Mouse (Mus musculus) neural tube, embryonic 15.5 days (tissue): ENCODE data around the gene Gm48552. TPM values are rescaled to one million over a fixed set of nuclear protein-coding genes. Genes with fewer than 3 reads are reported as not detected.
A peak's percentile ranks its signal among the peaks of the same experiment; 100 is the strongest.

ENCODE experiments used
- ATAC-seq: fragments of 200-750 bp; cut with Nextera tagmentation; 2 replicates; pipeline ENCODE4 v1.8.0; 2017; ENCODE audit warnings: mild to moderate bottlenecking, moderate TSS enrichment, moderate library complexity; ENCODE audit not compliant: low FRiP score
- H3K27ac ChIP-seq: fragments of 300-500 bp; sonication (generic); replicated peaks from 2 replicates; pipeline ENCODE4 v1.5.1; 2015; ENCODE audit warnings: mild to moderate bottlenecking, inconsistent platforms
- H3K27me3 ChIP-seq: fragments of 300-500 bp; sonication (generic); replicated peaks from 2 replicates; pipeline ENCODE4 v1.6.1; 2015; ENCODE audit warnings: inconsistent platforms
- H3K36me3 ChIP-seq: fragments of 300-500 bp; sonication (generic); 2 replicates; pipeline ENCODE4 v1.6.1; 2015; ENCODE audit warnings: inconsistent platforms
- H3K4me1 ChIP-seq: fragments of 300-500 bp; sonication (generic); 2 replicates; pipeline ENCODE4 v1.6.1; 2015; ENCODE audit warnings: inconsistent platforms
- H3K4me2 ChIP-seq: fragments of 300-500 bp; sonication (generic); 2 replicates; pipeline ENCODE4 v1.6.1; 2015; ENCODE audit warnings: inconsistent platforms, mild to moderate bottlenecking, moderate library complexity
- H3K4me3 ChIP-seq: fragments of 300-500 bp; sonication (generic); replicated peaks from 2 replicates; pipeline ENCODE4 v1.5.1; 2015; ENCODE audit warnings: mild to moderate bottlenecking, inconsistent platforms
- H3K9ac ChIP-seq: fragments of 300-500 bp; sonication (generic); replicated peaks from 2 replicates; pipeline ENCODE4 v1.6.1; 2015; ENCODE audit warnings: mild to moderate bottlenecking, inconsistent platforms
- H3K9me3 ChIP-seq: fragments of 300-500 bp; sonication (generic); replicated peaks from 2 replicates; pipeline ENCODE4 v1.6.1; 2016; ENCODE audit warnings: inconsistent platforms
- WGBS: fragments of 180-500 bp; shearing (Covaris S2); methylation state at CpG from one replicate; pipeline ENCODE4 v1.1.7; 2015; ENCODE audit warnings: mixed read lengths; 5-methylcytosine and 5-hydroxymethylcytosine counted together
- polyA plus RNA-seq: library from polyadenylated mRNA; unstranded; fragments of >200 nt; fragmentation: Nextera tagmentation; extraction: Ambion mirVana; gene quantifications from 2 replicates; pipeline ENCODE4 v1.2.1, GENCODE M21; 2015

The Gm48552 gene
- polyA plus RNA-seq, 1 experiment from 2014 or later: 3.4 TPM

DNA sequence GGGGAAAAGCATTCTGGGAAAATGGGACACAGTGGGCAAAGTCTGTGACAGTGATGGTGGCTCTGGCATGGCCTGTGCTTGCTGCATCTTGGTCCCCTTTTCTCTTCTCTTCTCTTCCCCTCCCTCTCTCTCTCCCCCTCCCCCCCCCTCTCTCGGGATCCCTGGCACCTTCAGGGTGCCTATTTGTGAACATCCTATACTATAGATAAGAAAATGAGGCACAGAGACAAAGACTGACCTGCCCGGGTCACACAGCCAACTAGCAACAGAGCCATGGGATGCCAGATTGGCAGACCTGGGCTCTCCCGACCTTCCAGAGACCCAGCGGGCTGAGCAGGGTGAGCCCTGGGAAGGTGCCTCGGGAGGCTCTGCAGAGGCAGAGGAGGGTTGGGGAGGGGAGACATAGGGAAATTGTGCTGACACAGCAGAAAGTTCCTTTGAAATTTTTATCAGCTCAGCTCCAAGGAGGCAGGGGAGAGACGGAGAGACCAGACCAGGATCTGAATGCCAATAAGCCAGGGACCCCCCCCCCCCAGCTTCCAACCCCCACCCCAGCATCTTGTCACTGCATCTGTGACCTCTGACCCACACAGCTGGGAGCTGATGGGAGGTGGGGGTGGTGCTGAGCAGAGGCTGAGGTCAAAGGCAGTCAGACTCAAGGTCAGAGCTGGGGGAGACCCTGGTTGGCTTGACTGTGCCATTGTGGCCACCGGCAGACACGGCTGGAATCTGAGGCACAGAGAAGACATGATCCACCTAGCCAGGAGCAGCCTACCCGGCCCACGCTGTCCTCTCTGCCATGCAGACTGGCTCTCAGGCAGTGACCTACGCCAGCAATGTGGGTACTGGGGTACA, 29.6 kb downstream of the Gm48552 start:
- Histone ChIP-seq H3K4me3 (no peak overlapping the region), H3K9me3 (no peaks in the 10 kb centered on the region), H3K4me1 (peaks cover 57% of the 10 kb centered on the region), H3K27ac (no peak overlapping the region), H3K36me3 (peaks cover 12% of the 10 kb centered on the region; the same call in 1 of the 2 replicates), H3K4me2 (no peak overlapping the region), H3K9ac (no peak overlapping the region), H3K27me3 (no peaks in the 10 kb centered on the region)
- 46% methylated on average over 11 of the region's 11 CpGs for WGBS
- no peak for ATAC-seq

DNA sequence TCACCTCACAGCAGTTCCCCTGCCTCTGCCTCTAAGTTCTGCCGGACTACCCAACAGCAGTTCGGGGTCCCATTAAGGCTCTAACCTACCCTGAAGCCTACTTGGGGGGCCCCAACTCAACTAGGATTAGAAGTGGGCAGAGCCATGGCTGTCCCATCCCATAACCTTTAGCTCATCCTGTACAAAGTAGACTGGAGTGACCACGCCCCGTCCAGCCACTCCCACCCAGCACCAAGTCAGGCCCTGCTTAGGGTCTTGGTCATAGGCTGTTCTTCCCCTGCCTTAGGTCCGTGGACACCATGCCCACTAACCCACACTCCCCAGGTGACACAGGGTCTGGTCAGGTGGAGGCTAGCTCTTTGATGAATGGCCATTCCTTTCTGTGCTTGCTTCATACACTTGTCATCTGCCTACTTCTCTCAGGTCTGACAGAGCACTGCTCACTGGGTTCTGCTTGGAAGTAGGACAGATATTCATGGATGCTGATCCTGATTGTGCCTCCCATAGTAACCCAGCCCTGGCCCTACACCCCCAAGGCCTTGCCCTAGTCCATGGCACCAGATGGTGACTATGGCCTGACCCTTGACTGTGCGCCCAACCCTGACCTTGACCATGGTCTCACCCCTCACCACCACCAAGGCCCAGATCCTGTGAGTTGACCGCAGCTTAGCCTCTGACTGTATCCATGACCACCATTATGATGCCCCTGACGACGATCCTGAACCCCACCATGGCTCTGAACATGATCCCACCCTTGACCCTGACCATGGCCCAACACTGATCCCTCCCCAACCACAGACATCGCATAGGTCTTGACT, 30.5 kb downstream of the Gm48552 start:
- ATAC-seq: no peak
- Histone ChIP-seq H3K9ac (no peak overlapping the region), H3K36me3 (peaks cover 12% of the 10 kb centered on the region; the same call in 1 of the 2 replicates), H3K4me2 (no peak overlapping the region), H3K4me1 (peaks cover 54% of the 10 kb centered on the region), H3K27ac (no peak overlapping the region), H3K4me3 (no peak overlapping the region), H3K9me3 (no peaks in the 10 kb centered on the region), H3K27me3 (no peaks in the 10 kb centered on the region)
- WGBS: 94% methylated on average over 10 of the region's 10 CpGs

DNA sequence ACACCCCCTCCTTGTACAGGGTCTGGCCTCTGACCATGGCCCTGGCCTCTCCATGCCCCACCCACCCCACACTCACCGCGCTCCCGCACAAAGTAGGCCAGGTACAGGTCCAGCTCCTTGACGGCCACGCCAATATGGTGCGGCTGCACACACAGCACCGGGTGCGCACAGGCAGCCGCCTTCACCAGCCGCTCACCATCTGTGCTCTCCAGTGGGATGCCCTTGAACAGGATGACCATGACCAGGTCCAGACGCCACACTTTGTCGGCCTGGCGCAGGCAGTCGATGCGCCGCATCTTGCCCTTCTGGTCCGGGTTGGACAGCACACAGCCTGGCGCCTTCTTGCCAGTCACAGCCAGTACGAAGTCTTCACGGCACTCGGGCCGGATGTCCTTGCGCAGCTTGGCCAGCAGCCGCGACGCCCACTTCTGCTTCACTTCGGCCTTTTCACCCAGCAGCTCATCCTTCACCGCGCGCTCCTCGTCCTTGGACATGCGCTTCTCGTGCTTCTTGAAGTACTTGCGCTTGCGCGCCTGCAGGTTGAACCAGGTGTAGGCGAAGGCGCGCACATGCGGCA, 31.5 kb downstream of the Gm48552 start:
- H3K4me1 ChIP-seq: peaks cover 56% of the 10 kb centered on the region
- H3K27ac ChIP-seq: no peak overlapping the region
- WGBS: 87% methylated on average over 40 of the region's 40 CpGs
- no peak overlapping the region for H3K4me3 ChIP-seq
- no peak overlapping the region for H3K4me2 ChIP-seq
- H3K27me3 ChIP-seq: no peaks in the 10 kb centered on the region
- no peak for ATAC-seq
- no peak overlapping the region for H3K9ac ChIP-seq
- peaks cover 12% of the 10 kb centered on the region; the same call in 1 of the 2 replicates for H3K36me3 ChIP-seq
- H3K9me3 ChIP-seq: no peaks in the 10 kb centered on the region

- no peak overlapping the region for H3K27ac ChIP-seq
- no peaks in the 10 kb centered on the region for H3K9me3 ChIP-seq
- H3K4me1 ChIP-seq: peaks cover 56% of the 10 kb centered on the region
- peaks cover 12% of the 10 kb centered on the region; the same call in 1 of the 2 replicates for H3K36me3 ChIP-seq
- no peak overlapping the region for H3K4me2 ChIP-seq
- no peaks in the 10 kb centered on the region; the same call in 1 of the 2 replicates for H3K27me3 ChIP-seq
- 80% methylated on average over 4 of the region's 4 CpGs for WGBS
- no peak for ATAC-seq
- H3K4me3 ChIP-seq: no peak overlapping the region
- no peak overlapping the region for H3K9ac ChIP-seq
Observed at GRCm38 (mm10) chr10:81421041-81421796, 32.4 kb downstream of the Gm48552 start.

DNA sequence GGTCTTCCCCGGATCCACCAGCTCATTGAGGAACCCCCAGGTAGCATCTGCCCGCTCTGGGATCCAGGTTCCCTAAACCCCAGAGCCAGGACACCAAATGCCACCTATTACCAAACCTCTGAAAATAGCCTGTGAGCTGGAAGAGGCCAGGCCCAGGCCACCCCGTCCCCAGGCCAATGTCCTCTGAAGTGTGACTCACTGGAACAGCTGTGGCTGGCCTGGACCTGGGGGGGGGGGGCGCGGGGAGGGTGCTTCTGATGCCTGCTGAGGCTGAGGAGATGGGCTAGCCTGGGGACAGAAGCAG, 32.9 kb downstream of the Gm48552 start:
- Histone ChIP-seq H3K27ac (no peak overlapping the region), H3K4me2 (no peak overlapping the region), H3K36me3 (peaks cover 12% of the 10 kb centered on the region; the same call in 1 of the 2 replicates), H3K27me3 (no peaks in the 10 kb centered on the region; the same call in 1 of the 2 replicates), H3K9ac (no peak overlapping the region), H3K4me1 (peaks cover 56% of the 10 kb centered on the region), H3K9me3 (no peaks in the 10 kb centered on the region), H3K4me3 (no peak overlapping the region)
- 83% methylated on average over 5 of the region's 5 CpGs for WGBS
- no peak for ATAC-seq

GRCm38 (mm10) chr10:81422191-81422590, 33.4 kb downstream of the Gm48552 start:
- Histone ChIP-seq H3K27me3 (peaks cover under 1% of the 10 kb centered on the region), H3K4me3 (no peak overlapping the region), H3K36me3 (peaks cover 12% of the 10 kb centered on the region; the same call in 1 of the 2 replicates), H3K27ac (no peak overlapping the region), H3K4me1 (peaks cover 56% of the 10 kb centered on the region), H3K4me2 (no peak overlapping the region), H3K9ac (no peak overlapping the region), H3K9me3 (no peaks in the 10 kb centered on the region)
- 86% methylated on average over 6 of the region's 6 CpGs for WGBS
- ATAC-seq: no peak

GRCm38 (mm10) chr10:81422661-81423217, 33.9 kb downstream of the Gm48552 start:
- no peak for ATAC-seq
- H3K4me1 ChIP-seq: peaks cover 54% of the 10 kb centered on the region
- H3K4me3 ChIP-seq: no peak overlapping the region
- H3K36me3 ChIP-seq: peaks cover 12% of the 10 kb centered on the region; the same call in 1 of the 2 replicates
- WGBS: 72% methylated on average over 3 of the region's 3 CpGs
- H3K27ac ChIP-seq: no peak overlapping the region
- H3K9me3 ChIP-seq: no peaks in the 10 kb centered on the region
- peaks cover 6% of the 10 kb centered on the region for H3K27me3 ChIP-seq
- no peak overlapping the region for H3K9ac ChIP-seq
- H3K4me2 ChIP-seq: no peak overlapping the region

DNA sequence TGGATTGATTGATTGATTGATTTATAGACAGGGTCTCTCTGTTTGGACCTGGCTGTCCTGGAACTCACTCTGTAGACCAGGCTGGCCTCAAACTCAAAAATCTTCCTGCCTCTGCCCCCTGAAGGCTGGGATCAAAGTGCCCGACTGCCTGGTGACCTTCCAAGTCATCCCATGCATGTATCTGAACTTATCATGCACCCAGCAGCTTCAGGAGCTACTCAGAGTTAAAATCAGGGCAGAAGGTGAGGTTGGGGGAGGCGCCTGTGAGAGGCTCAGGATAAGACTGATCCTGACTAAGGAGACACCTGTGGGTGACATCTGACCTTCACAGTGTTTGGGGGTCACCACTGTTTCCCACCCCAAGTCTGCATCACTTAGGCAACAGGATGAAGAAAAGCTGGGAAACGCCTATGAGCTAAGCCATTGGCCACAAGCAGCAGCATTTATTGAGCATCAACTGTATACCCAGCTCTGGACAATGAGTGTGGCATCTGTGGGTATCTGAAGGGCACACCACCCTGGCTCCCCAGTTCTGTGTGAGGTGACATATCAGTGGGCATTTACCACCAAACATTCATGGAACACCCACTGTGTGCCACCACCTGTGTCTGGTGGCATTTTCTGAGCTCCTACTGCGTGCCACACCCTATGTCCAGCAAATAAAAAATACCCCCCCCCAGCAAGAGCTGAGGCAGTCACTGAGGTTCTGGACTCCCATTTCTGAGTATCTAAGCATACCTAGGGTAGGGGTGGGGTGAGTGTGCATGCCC, 34.9 kb downstream of the Gm48552 start:
- H3K4me1 ChIP-seq: peaks cover 51% of the 10 kb centered on the region
- H3K4me2 ChIP-seq: peak overlapping the region; percentile 81
- 75% methylated on average over 4 of the region's 4 CpGs for WGBS
- H3K4me3 ChIP-seq: no peak overlapping the region
- H3K9ac ChIP-seq: no peak overlapping the region
- ATAC-seq: no peak
- peak overlapping the region; percentile 57 for H3K27ac ChIP-seq
- no peaks in the 10 kb centered on the region for H3K9me3 ChIP-seq
- peaks cover 12% of the 10 kb centered on the region; the same call in 1 of the 2 replicates for H3K36me3 ChIP-seq
- H3K27me3 ChIP-seq: peaks cover 13% of the 10 kb centered on the region

- ATAC-seq: peak; percentile 6; the same call in 1 of the 2 replicates
- H3K9ac ChIP-seq: no peak overlapping the region
- peaks cover 7% of the 10 kb centered on the region; the same call in 1 of the 2 replicates for H3K36me3 ChIP-seq
- peak overlapping the region; percentile 81 for H3K4me2 ChIP-seq
- 5% methylated on average over 25 of the region's 25 CpGs for WGBS
- 0 out of 2 replicates have a peak overlapping the region, but pooled peaks have one; percentile 9 for H3K4me3 ChIP-seq
- peaks cover 13% of the 10 kb centered on the region for H3K27me3 ChIP-seq
- H3K27ac ChIP-seq: peak overlapping the region; percentile 57
- H3K4me1 ChIP-seq: peaks cover 52% of the 10 kb centered on the region
- H3K9me3 ChIP-seq: no peaks in the 10 kb centered on the region
Observed at GRCm38 (mm10) chr10:81424246-81425051, 35.6 kb downstream of the Gm48552 start.
